Mouse (Mus musculus): ENCODE measurements at regions not wholly inside any gene's neighbourhood (a gene's known extent, or its start where the extent isn't known, plus 50 kb on each side); places are given as distances from the start of the nearest gene placed in this dataset.

DNA sequence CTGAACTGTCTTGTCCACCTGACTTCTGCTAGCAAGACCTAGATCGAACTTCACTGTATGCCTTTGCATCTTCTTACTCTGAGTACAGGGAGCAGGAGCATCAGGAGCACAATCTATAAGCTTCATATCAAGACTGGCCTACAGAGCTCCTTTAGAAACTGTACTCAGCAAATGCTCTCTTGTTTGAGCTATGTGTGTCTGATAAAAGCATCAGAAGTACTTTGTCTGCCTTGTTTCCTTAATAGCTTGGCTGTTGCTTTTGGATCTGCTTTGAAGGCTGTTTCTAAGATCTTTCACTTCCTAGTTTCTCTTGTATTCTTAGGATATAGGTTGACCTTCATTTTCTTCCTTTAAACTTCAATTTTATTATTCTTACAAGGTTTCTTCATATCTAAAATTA is 175.3 kb upstream of the Cypt12 start:
- no peaks in the 10 kb centered on the region for H3K4me1 ChIP-seq (replicated peaks)
- H3K36me3 ChIP-seq, result peaks cover 3% of the 10 kb centered on the region; the same call in 1 of the 2 replicates
- H3K9ac ChIP-seq, result no peak overlapping the region
- WGBS, result 93% methylated on average over 1 of the region's 1 CpGs
- H3K27me3 ChIP-seq, result no peaks in the 10 kb centered on the region
- no peak overlapping the region for H3K27ac ChIP-seq
- H3K4me3 ChIP-seq, result no peak overlapping the region
- H3K4me2 ChIP-seq, result no peak overlapping the region
- no peak for ATAC-seq (ENCODE audit: low FRiP score)
- no peaks in the 10 kb centered on the region for H3K9me3 ChIP-seq

DNA sequence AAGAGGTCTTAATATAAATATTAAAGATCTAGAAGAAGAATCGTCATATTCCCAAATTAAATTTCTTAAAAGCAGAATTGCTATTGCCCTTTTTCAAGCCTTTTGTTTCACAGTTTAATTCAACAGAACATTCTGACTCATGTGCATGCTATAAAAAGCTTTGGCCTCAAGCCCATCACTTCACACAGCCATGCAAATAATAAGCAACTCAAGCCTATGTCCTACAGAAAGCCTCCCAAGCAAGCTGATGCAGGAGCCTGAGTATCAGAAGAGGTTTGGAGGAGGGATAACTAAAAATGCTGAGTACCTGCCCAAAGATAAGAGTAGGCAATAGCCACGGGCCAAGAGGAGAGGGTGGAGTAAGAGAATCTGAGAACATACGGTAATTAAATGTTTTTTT is 169.1 kb upstream of the Cypt12 start:
- WGBS, result 91% methylated on average over 3 of the region's 3 CpGs
- no peak overlapping the region for H3K9ac ChIP-seq
- ATAC-seq (ENCODE audit: low FRiP score), result no peak

DNA sequence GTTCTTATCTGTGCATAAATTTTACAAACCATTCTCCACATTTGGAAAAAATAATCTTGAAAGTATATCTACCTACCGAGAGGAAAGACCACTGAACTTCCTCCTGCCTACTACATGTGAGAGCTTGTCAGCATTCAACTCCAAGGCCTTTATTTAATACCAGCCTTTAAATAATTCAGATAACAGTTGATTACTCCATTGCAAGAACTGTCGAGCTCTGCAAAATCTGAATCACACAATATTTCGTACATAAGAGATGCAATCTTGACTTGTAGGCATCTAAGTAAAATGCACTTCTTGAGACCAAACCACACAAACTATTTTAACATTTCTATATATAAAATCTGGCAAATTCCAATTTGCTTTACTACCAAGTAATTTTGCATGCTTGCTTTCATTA is 164.1 kb upstream of the Cypt12 start:
- 30% methylated on average over 3 of the region's 3 CpGs for WGBS
- no peaks in the 10 kb centered on the region for H3K9me3 ChIP-seq
- H3K36me3 ChIP-seq, result no peaks in the 10 kb centered on the region
- peaks cover 37% of the 10 kb centered on the region for H3K4me1 ChIP-seq (replicated peaks)
- H3K4me2 ChIP-seq, result peak overlapping the region; percentile 99
- peak overlapping the region; percentile 74 for H3K9ac ChIP-seq
- H3K27ac ChIP-seq, result peak overlapping the region; percentile 87
- peak overlapping the region; percentile 26 for H3K4me3 ChIP-seq
- no peak for ATAC-seq (ENCODE audit: low FRiP score)
- no peaks in the 10 kb centered on the region for H3K27me3 ChIP-seq

More for the DNA sequence above, 169.1 kb upstream of the Cypt12 start:
- no peaks in the 10 kb centered on the region for H3K36me3 ChIP-seq
- H3K27me3 ChIP-seq, result no peaks in the 10 kb centered on the region
- H3K4me1 ChIP-seq (replicated peaks), result no peaks in the 10 kb centered on the region
- H3K4me2 ChIP-seq, result no peak overlapping the region
- no peaks in the 10 kb centered on the region for H3K9me3 ChIP-seq
- no peak overlapping the region for H3K27ac ChIP-seq
- no peak overlapping the region for H3K4me3 ChIP-seq

DNA sequence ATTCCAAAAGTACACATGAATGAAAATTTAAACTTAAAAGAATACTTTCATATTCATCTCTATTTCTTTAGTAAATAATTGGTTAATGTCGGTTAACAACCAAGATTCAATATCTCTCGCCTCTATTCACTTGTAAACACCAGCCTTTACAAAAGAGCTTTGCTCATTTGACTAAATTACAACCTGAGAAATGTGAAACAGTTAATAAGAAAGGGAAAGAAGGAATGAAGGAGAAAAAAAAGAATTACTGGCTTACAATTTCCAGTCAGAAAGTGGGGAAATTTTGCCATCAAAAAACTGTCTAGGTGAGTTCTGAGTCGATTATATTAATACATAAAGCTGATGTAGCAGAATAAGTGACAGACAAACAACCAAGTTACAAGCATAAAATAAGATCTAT is 163.6 kb upstream of the Cypt12 start:
- WGBS, result 12% methylated on average over 3 of the region's 3 CpGs
- no peaks in the 10 kb centered on the region for H3K36me3 ChIP-seq
- H3K4me3 ChIP-seq, result peak overlapping the region; percentile 78
- no peak for ATAC-seq (ENCODE audit: low FRiP score)
- H3K9me3 ChIP-seq, result no peaks in the 10 kb centered on the region
- H3K27me3 ChIP-seq, result no peaks in the 10 kb centered on the region
- H3K4me1 ChIP-seq (replicated peaks), result peaks cover 37% of the 10 kb centered on the region
- H3K27ac ChIP-seq, result peak overlapping the region; percentile 100
- H3K9ac ChIP-seq, result no peak overlapping the region; the same call in 1 of the 2 replicates
- peak overlapping the region; percentile 99 for H3K4me2 ChIP-seq

DNA sequence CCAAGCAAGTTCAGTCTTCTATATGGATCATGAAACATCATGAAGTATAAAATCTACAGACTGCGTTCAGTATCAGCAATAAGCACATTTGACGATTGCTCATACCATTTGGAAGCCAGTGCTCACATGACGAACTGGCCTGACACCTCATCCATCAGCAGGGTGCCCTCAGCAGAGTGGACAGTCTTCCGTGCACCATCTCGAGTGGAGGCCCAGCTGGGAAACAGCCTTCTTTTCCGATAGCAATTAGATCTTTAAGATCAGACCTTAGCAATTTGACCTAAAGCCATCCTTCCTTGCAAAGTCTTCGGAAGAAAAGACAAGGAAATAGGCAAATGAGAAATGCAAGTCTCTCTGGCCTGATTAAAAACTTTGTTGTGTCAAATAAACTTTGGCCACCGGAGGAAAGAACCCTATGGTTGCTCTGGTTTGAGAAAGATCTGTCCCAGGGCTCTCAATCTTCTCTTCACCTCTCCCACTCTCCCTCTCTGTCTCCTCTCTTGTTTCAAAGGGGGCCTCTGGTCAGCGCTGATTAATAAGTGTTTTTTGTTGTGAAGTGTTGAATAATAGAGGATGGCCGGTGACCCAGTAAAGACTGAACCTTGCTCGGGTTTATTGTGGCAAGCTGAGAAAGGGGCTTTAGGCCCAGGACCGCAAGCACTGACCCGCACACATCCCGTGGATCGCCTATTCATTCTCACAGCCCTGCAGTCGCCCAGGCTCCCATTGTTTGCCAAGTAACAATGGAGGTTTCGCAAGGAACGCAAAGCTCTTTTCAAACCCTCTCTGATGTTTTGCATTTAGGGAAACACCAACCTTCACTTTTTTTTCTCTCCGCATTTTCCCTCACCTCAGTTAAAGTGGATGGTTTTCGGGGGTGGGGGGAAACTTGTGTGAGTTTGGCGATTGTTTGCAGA is 162.8 kb upstream of the Cypt12 start:
- WGBS, result 2% methylated on average over 21 of the region's 21 CpGs
- peak; percentile 22; the same call in 1 of the 2 replicates for ATAC-seq (ENCODE audit: low FRiP score)
- H3K4me1 ChIP-seq (replicated peaks), result peaks cover 37% of the 10 kb centered on the region

DNA sequence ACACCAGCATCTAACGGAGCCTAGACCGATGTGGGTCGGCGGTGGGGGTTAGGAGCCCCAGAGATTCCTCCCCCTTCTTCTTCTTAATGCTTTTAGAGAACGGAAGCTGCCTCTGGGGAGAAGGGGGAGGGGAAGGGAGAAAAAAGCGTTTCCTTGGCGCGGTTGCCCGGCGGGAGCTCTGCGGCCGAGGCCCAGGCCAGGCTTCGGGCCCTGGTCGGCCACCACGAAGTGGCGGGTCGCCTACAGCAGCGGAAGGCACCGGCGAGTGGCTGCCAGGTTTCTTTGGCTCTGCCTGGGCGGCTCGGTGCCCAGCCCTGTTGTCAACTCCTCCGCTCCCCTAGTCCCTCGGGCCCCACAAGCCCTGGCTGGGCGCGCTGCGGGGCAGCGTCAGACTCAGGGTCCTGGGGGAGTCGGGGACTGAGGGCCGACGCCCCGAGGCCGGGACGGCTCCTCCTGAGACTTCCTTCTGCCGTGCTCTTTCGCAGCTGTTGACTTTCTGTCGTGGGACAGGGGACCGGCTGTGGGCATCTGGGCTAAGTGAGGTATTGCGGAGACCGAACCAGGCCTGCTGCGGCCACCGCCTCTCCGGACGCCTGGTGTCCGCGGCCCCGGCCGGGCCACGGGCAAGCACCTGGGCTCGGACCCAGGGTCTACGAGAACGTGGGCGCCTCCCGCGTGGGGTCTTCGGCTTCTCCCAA is 162.0 kb upstream of the Cypt12 start:
- peak overlapping the region; percentile 100 for H3K9ac ChIP-seq
- no peaks in the 10 kb centered on the region for H3K36me3 ChIP-seq
- under 1% methylated on average over 55 of the region's 56 CpGs for WGBS
- ATAC-seq (ENCODE audit: low FRiP score), result peak; percentile 43
- peak overlapping the region; percentile 99 for H3K4me2 ChIP-seq
- peaks cover 37% of the 10 kb centered on the region for H3K4me1 ChIP-seq (replicated peaks)
- no peaks in the 10 kb centered on the region for H3K9me3 ChIP-seq
- H3K4me3 ChIP-seq, result peak overlapping the region; percentile 78
- peak overlapping the region; percentile 100 for H3K27ac ChIP-seq
- H3K27me3 ChIP-seq, result no peaks in the 10 kb centered on the region

More for the DNA sequence above, 162.8 kb upstream of the Cypt12 start:
- no peaks in the 10 kb centered on the region for H3K9me3 ChIP-seq
- no peaks in the 10 kb centered on the region for H3K27me3 ChIP-seq
- H3K4me3 ChIP-seq, result peak overlapping the region; percentile 78
- H3K27ac ChIP-seq, result peak overlapping the region; percentile 100
- peak overlapping the region; percentile 99 for H3K4me2 ChIP-seq
- no peaks in the 10 kb centered on the region for H3K36me3 ChIP-seq
- H3K9ac ChIP-seq, result peak overlapping the region; percentile 100

DNA sequence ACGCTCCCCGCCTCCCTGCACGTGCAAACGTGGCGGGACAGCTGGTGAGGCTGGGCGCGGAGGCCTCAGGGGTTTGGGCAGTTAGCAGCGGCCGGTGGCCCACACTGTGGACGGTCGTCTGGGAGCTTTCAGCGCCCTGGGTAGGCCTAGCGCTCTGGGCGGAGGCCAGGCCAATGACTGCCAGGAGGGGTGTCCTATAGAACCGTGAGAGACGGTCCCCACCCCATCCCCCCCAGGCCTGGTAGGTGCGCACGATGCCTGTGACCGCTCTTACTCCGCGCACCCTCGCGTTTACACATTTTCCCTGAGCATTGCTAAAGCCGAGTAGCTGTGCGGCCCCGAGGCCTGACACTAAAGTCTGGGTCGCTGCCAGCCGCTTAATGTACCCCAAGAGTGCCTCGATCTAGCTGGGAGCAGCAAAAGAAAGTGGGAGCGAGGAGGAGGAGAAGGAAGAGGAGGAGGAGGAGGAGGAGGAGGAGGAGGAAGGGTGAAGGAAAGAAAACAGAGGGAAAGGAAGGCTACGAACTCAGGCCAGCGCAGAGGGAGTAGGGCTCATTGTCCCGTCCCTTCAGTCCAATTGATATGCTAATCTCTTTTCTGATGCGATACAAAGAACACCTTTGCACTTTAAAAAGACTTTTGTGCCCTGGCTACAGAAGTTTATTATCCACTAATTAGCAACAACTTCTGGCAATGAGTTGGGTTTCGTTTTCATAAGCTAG is 161.3 kb upstream of the Cypt12 start:
- Histone ChIP-seq H3K4me3 (peak overlapping the region; percentile 78), H3K27me3 (no peaks in the 10 kb centered on the region), H3K27ac (peak overlapping the region; percentile 100), H3K9me3 (no peaks in the 10 kb centered on the region), H3K4me2 (peak overlapping the region; percentile 99), H3K9ac (peak overlapping the region; percentile 100), H3K36me3 (no peaks in the 10 kb centered on the region), H3K4me1 (replicated peaks) (peaks cover 37% of the 10 kb centered on the region)
- peak; percentile 68 for ATAC-seq (ENCODE audit: low FRiP score)
- under 1% methylated on average over 35 of the region's 35 CpGs for WGBS

DNA sequence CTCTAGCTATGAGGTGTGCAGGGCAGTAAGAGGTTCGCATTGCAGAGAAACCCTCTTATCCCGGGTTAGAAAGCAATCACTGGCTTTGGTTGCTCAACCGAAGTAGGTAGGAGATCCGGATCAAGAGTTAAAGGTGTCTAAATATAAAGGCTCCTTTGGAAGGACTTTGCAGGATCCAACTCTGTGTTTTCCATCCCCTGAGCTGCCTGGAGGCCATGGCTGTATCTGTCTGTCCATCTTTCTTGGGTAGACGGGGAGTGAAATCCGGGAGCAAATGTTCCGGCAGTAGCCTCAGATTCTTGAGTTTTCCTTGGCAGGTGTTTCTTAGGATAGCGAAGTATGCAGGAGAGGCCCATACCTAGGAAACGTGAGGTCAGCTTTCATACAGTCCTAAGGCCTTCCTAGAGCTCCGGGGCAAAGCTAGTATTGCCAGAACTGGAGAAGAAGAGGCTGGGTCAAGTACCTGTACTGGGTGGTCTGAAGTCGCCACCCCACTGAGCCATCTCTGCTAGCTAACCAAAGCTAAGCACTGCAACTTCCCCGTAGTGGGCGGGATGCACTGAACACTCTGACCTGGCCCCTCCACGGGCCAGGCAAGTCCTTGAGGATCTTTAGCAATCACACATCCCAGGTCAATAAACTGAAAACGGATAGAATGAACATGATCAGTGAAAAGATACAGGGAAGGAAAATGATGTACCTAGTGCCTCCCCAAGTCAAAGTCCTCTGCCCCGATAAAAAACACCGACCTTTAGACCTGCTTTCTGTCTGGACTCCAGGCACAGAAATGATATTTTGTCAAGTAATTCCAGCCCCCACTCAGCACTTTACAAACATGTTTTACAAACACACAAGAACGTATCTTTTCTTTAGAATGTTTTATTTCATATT is 160.5 kb upstream of the Cypt12 start:
- no peaks in the 10 kb centered on the region for H3K9me3 ChIP-seq
- H3K4me2 ChIP-seq, result peak overlapping the region; percentile 99
- H3K27me3 ChIP-seq, result no peaks in the 10 kb centered on the region
- H3K4me1 ChIP-seq (replicated peaks), result peaks cover 37% of the 10 kb centered on the region
- no peak for ATAC-seq (ENCODE audit: low FRiP score)
- H3K36me3 ChIP-seq, result no peaks in the 10 kb centered on the region
- H3K27ac ChIP-seq, result peak overlapping the region; percentile 100
- WGBS, result 6% methylated on average over 18 of the region's 18 CpGs
- peak overlapping the region; percentile 100 for H3K9ac ChIP-seq
- peak overlapping the region; percentile 78 for H3K4me3 ChIP-seq

DNA sequence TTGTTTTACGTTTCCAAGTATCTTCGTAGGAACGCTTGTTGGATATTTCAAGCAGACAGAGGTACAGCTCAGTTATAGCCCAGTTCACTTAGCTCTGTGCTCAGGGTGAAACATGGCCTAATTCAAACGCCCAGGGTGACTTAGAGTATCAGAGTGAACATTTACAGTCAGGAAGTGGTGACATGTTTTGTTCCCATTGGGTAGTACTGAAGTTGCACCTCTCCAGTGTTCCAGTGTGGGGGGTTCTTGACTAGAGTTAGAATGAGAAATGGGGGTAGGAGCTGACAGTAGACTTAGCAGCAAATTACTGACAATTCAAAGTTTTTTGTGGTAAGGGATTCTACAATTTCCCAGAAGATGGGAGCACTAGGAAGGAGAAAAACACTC is 159.9 kb upstream of the Cypt12 start:
- Histone ChIP-seq H3K27me3 (no peaks in the 10 kb centered on the region), H3K4me3 (peak overlapping the region; percentile 78), H3K4me2 (peak overlapping the region; percentile 99), H3K9me3 (no peaks in the 10 kb centered on the region), H3K9ac (peak overlapping the region; percentile 100), H3K36me3 (no peaks in the 10 kb centered on the region), H3K4me1 (replicated peaks) (peaks cover 37% of the 10 kb centered on the region), H3K27ac (peak overlapping the region; percentile 100)
- ATAC-seq (ENCODE audit: low FRiP score), result no peak
- 21% methylated on average over 4 of the region's 4 CpGs for WGBS

DNA sequence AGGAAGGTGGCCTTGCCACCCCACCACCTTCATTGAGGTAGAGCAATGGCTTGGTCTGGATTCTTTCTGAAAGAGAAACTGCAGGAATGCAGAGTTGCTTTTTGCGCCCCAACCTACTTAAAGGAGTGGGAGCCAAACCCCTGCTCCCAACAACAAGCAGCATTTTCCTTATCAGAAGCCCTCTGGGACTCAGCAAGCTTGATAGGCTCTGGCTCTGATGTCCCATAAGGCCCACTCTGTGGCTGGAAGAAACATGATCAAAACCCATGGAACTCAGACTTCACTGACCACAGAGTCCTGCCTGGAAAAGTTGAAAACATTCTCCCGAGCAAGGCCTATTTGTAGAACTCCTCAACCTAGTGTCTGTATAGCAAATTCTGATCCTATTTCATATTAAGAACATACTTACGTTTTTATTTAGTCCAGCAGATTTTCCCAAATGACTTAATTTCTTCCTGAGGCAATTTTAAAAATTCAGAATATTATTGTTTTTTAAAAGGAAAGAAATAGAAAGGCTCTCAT is 159.4 kb upstream of the Cypt12 start:
- peaks cover 37% of the 10 kb centered on the region for H3K4me1 ChIP-seq (replicated peaks)
- H3K9ac ChIP-seq, result peak overlapping the region; percentile 100
- no peak for ATAC-seq (ENCODE audit: low FRiP score)
- H3K4me2 ChIP-seq, result peak overlapping the region; percentile 99
- peak overlapping the region; percentile 78 for H3K4me3 ChIP-seq
- H3K36me3 ChIP-seq, result no peaks in the 10 kb centered on the region
- no peaks in the 10 kb centered on the region for H3K9me3 ChIP-seq
- no peaks in the 10 kb centered on the region for H3K27me3 ChIP-seq
- H3K27ac ChIP-seq, result peak overlapping the region; percentile 100
- 12% methylated on average over 3 of the region's 3 CpGs for WGBS

Data from hindbrain, embryonic 13.5 days (tissue).